Mouse (Mus musculus) kidney, adult 2 months (tissue): ENCODE measurements around the gene Foxp4. TPM values are rescaled to one million over a fixed set of nuclear protein-coding genes. Genes with fewer than 3 reads are reported as not detected.

Source experiments
- DNase-seq: peaks from one replicate; pipeline ENCODE4 v3.0.0; 2021
- H3K27ac ChIP-seq: fragments of 200-500 bp; 2 replicates; pipeline ENCODE4 v1.5.1; 2012; ENCODE audit warnings: low read depth, low read length, control low read depth, inconsistent platforms; ENCODE audit not compliant: insufficient read depth
- H3K27me3 ChIP-seq: fragments of 200-500 bp; replicated peaks from 2 replicates; pipeline ENCODE4 v1.6.1; 2012; ENCODE audit warnings: mild to moderate bottlenecking, moderate library complexity, low read length, inconsistent platforms; ENCODE audit not compliant: control insufficient read depth, insufficient read depth
- H3K36me3 ChIP-seq: fragments of 200-500 bp; 2 replicates; pipeline ENCODE4 v1.6.1; 2012; ENCODE audit warnings: mild to moderate bottlenecking, moderate library complexity, low read length, inconsistent platforms; ENCODE audit not compliant: control insufficient read depth, insufficient read depth
- H3K4me1 ChIP-seq: fragments of 200-500 bp; 2 replicates; pipeline ENCODE4 v1.6.1; 2011; ENCODE audit warnings: low read length; ENCODE audit not compliant: control insufficient read depth, insufficient read depth
- H3K4me3 ChIP-seq: fragments of 200-500 bp; 2 replicates; pipeline ENCODE4 v1.5.1; 2011; ENCODE audit warnings: mild to moderate bottlenecking, low read depth, low read length, control low read depth; ENCODE audit not compliant: insufficient read depth
- CTCF ChIP-seq: fragments of 200-500 bp; conservative IDR thresholded peaks from 2 replicates; pipeline ENCODE4 v1.5.1; 2011; ENCODE audit warnings: low read depth, mild to moderate bottlenecking, control low read depth, low read length, moderate library complexity, mixed read lengths; ENCODE audit not compliant: insufficient read depth, insufficient read length
- POLR2A ChIP-seq: fragments of 200-500 bp; IDR thresholded peaks from one replicate; pipeline ENCODE4 v1.6.1; 2011; ENCODE audit warnings: low read depth, low read length, control low read depth
- WGBS: fragments of 180-500 bp; shearing (Covaris S2); methylation state at CpG from one replicate; pipeline ENCODE4 v1.1.7; 2018; 5-methylcytosine and 5-hydroxymethylcytosine counted together
- polyA plus RNA-seq: library from polyadenylated mRNA; depleted of rRNA; stranded (reverse); fragments of >200 nt; gene quantifications from 2 replicates; pipeline ENCODE4 v1.2.3, GENCODE M21; 2012

The Foxp4 gene
- polyA plus RNA-seq, 1 experiment = 23.5 TPM

DNA sequence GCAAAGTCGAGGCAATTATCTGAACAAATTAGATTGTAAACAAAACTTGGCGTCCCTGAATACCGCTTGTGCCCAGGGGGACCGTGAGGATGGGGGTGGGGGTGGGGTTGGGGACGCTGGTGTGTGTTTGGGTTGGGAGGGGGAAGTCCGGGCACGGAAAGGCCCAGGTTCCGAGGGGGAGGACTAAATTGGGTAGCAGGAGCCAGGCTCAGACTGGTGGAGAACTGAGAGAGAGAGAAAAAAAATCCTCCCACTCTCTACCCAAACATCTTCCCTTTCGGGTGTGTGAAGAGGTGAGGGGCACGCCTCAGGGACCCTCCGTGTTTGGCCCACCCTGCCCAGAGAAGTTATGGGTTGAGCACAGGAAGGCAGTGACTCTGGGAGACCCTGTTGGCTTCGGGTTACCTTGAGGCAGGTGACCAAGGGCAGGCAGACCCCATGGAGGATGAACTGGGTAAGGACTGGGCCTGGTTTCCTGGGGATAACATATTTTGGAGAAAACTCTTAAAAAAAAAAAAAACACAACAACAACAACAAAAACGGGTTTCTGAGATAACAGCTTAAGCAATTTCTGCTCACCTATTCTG lies 988 bp upstream of the Foxp4 start:
- Histone ChIP-seq H3K27me3 (no peaks in the 10 kb centered on the region), H3K36me3 (no peaks in the 10 kb centered on the region), H3K27ac (no peak overlapping the region), H3K4me3 (peak overlapping the region; percentile 98), H3K4me1 (no peaks in the 10 kb centered on the region)
- no peak for DNase-seq
- 18% methylated on average over 13 of the region's 13 CpGs for WGBS
- TF ChIP-seq CTCF = no peak
- no peak for TF ChIP-seq POLR2A

- Histone ChIP-seq H3K27ac (peak overlapping the region; percentile 87), H3K27me3 (no peaks in the 10 kb centered on the region), H3K4me1 (no peaks in the 10 kb centered on the region), H3K36me3 (no peaks in the 10 kb centered on the region), H3K4me3 (peak overlapping the region; percentile 98)
- WGBS = 1% methylated on average over 64 of the region's 65 CpGs
- DNase-seq = peak; percentile 51
- no peak for TF ChIP-seq POLR2A
- TF ChIP-seq CTCF = no peak
Measured at GRCm38 (mm10) chr17:47923678-47924382, 615 bp downstream of the Foxp4 start.

DNA sequence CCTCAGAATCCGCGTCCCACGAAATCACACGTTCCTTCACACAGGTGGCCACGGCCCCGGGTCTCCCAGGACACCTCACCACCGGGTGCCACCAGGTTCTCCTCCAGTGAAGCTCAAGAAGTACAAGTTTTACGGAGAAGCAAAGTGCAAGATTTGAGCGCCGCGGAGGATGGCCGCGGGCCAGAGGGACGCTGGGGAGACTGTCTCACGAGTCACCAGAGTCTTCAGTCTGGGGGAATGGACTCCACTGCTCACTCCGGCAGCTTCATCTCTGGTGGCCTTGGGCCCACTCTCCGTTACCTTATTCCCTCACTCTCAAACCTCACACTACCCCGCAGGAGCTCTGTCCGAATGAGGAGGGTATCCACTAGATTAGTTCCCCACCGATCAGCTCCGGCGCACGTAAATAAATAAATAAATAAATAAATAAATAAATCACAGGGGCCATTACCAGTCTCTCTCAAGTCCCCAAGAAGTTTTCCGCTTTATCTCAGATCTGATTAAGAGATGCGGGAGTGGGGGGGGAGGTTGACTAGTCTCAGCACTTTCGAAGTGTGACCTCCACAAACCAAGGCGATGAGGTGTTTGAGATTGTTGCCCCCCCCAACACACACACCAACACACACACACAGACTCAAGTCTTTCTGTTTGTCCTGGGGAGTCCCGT lies 1.3 kb downstream of the Foxp4 start:
- TF ChIP-seq POLR2A = no peak
- TF ChIP-seq CTCF = no peak
- H3K27me3 ChIP-seq = no peaks in the 10 kb centered on the region
- peak; percentile 80 for DNase-seq
- H3K36me3 ChIP-seq = no peaks in the 10 kb centered on the region
- no peaks in the 10 kb centered on the region for H3K4me1 ChIP-seq
- no peak overlapping the region for H3K27ac ChIP-seq
- H3K4me3 ChIP-seq = peak overlapping the region; percentile 98
- WGBS = 2% methylated on average over 28 of the region's 28 CpGs

- no peaks in the 10 kb centered on the region for H3K4me1 ChIP-seq
- H3K27ac ChIP-seq = no peak overlapping the region
- WGBS = 15% methylated on average over 24 of the region's 24 CpGs
- H3K4me3 ChIP-seq = no peak overlapping the region
- H3K36me3 ChIP-seq = no peaks in the 10 kb centered on the region
- TF ChIP-seq POLR2A (no peak), CTCF (no peak)
- no peak for DNase-seq
- no peaks in the 10 kb centered on the region for H3K27me3 ChIP-seq
Measured at GRCm38 (mm10) chr17:47922579-47922978, 1.9 kb downstream of the Foxp4 start.

GRCm38 (mm10) chr17:47922116-47922515 lies 2.3 kb downstream of the Foxp4 start:
- TF ChIP-seq CTCF (no peak), POLR2A (no peak)
- H3K4me3 ChIP-seq = no peak overlapping the region
- no peaks in the 10 kb centered on the region for H3K27me3 ChIP-seq
- H3K27ac ChIP-seq = no peak overlapping the region
- no peak for DNase-seq
- 45% methylated on average over 21 of the region's 21 CpGs for WGBS
- no peaks in the 10 kb centered on the region for H3K4me1 ChIP-seq
- no peaks in the 10 kb centered on the region for H3K36me3 ChIP-seq

DNA sequence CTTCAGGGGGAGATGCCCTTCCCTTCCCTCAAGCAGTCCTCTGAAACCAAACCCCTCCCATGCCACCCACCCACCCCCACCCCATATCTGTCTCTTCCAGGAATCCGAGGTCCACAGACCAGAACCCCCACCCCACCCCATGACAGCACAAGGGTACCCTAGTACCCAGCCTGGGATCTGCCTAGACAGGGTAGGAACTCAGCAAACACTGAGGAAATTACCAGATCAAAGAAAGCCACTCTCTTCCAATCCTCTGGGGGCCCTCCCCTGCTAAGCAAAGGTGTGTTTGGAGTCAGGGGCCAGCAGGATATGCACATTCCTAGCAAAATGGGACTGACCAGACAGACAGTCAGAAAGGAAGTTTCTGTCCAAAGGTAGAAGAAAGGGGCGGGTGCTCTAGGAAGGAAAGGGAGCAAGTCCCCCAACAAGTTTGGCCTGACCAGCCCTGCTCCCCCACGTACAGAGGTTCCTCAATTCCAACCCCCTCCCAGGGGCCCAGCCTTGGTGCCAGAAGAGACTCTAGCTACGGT lies 3.2 kb downstream of the Foxp4 start:
- 90% methylated on average over 4 of the region's 4 CpGs for WGBS
- H3K27me3 ChIP-seq = no peaks in the 10 kb centered on the region
- no peaks in the 10 kb centered on the region for H3K36me3 ChIP-seq
- no peak for DNase-seq
- no peak overlapping the region for H3K4me3 ChIP-seq
- no peaks in the 10 kb centered on the region for H3K4me1 ChIP-seq
- no peak overlapping the region for H3K27ac ChIP-seq
- TF ChIP-seq POLR2A (no peak), CTCF (no peak)

DNA sequence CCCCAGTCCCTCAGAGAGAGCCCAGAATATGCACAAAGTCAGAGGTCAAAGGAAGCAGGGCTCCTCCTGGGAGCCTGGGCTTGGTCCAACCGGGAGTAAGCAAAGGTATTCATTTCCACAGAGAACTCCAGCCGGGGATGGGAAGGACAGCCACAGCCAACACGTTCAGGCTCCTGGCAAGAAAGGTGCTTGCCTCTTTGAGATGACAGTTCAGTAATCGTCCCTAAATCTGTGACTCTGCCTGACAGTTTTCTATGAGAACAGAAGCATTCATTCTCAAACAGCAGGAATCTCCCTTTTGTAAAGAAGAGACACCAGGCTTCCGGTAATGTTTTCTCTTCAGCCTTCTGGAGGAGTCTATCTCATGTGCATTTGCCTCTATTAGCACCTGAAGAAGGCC lies 4.6 kb downstream of the Foxp4 start:
- no peak overlapping the region for H3K27ac ChIP-seq
- H3K27me3 ChIP-seq = no peaks in the 10 kb centered on the region
- 64% methylated on average over 5 of the region's 5 CpGs for WGBS
- TF ChIP-seq POLR2A (no peak), CTCF (no peak)
- DNase-seq = no peak
- H3K4me1 ChIP-seq = no peaks in the 10 kb centered on the region
- no peaks in the 10 kb centered on the region for H3K36me3 ChIP-seq
- H3K4me3 ChIP-seq = no peak overlapping the region
